Mouse (Mus musculus): ENCODE measurements around the gene Tdrd3.

The Tdrd3 gene

GRCm38 (mm10) chr14:87415808-87416721 lies at the start of gene Tdrd3:
Gene Tdrd3 (plus strand): TSS chr14:87416639.
- peak; percentile 97 for DNase-seq

GRCm38 (mm10) chr14:87367169-87367568 lies 49.3 kb upstream of the Tdrd3 start:
- peak; percentile 53 for DNase-seq

- DNase-seq, result peak; percentile 28
Observed at GRCm38 (mm10) chr14:87383041-87383440, 33.4 kb upstream of the Tdrd3 start.

GRCm38 (mm10) chr14:87384288-87385268 lies 31.9 kb upstream of the Tdrd3 start:
- DNase-seq, result peak; percentile 48

- DNase-seq, result no peak
Observed at GRCm38 (mm10) chr14:87393096-87393495, 23.3 kb upstream of the Tdrd3 start.

GRCm38 (mm10) chr14:87396643-87397042 lies 19.8 kb upstream of the Tdrd3 start:
- DNase-seq, result no peak

- no peak for DNase-seq
Observed at GRCm38 (mm10) chr14:87415486-87415807, 992 bp upstream of the Tdrd3 start.

- peak; percentile 29 for DNase-seq
Observed at GRCm38 (mm10) chr14:87416755-87417690, 584 bp downstream of the Tdrd3 start.

GRCm38 (mm10) chr14:87417691-87418070 lies 1.2 kb downstream of the Tdrd3 start:
- DNase-seq, result no peak

- DNase-seq, result no peak
Observed at GRCm38 (mm10) chr14:87419740-87420139, 3.3 kb downstream of the Tdrd3 start.

- no peak for DNase-seq
Observed at GRCm38 (mm10) chr14:87420576-87420975, 4.1 kb downstream of the Tdrd3 start.

GRCm38 (mm10) chr14:87422432-87422831 lies 6.0 kb downstream of the Tdrd3 start:
- DNase-seq, result no peak

GRCm38 (mm10) chr14:87426297-87426922 lies 10.0 kb downstream of the Tdrd3 start:
- no peak for DNase-seq

GRCm38 (mm10) chr14:87427032-87427431 lies 10.6 kb downstream of the Tdrd3 start:
- DNase-seq, result no peak

- no peak for DNase-seq
Observed at GRCm38 (mm10) chr14:87427659-87428289, 11.3 kb downstream of the Tdrd3 start.

GRCm38 (mm10) chr14:87433390-87433915 lies 17.0 kb downstream of the Tdrd3 start:
- no peak for DNase-seq

- DNase-seq, result no peak
Observed at GRCm38 (mm10) chr14:87435382-87435781, 18.9 kb downstream of the Tdrd3 start.

GRCm38 (mm10) chr14:87439721-87440120 lies 23.3 kb downstream of the Tdrd3 start:
- peak; percentile 68 for DNase-seq

- no peak for DNase-seq
Observed at GRCm38 (mm10) chr14:87446331-87446913, 30.0 kb downstream of the Tdrd3 start.

- peak; percentile 90 for DNase-seq
Observed at GRCm38 (mm10) chr14:87451645-87452443, 35.4 kb downstream of the Tdrd3 start.

All from lung, postnatal 36 days (tissue).